Mouse (Mus musculus) left cerebral cortex, postnatal 14 days (tissue): ENCODE data around the gene BC025920. TPM values are rescaled to one million over a fixed set of nuclear protein-coding genes. Genes with fewer than 3 reads are reported as not detected.
"Not testable (repeated sequence)": the region's sequence is repeated elsewhere in the genome, so short reads cannot be mapped to it uniquely, and the experiment has no call there.

ENCODE experiments used
- DNase-seq, 2 experiments: peaks; one replicate each; pipeline ENCODE4 v3.0.0; 2021 to 2022; ENCODE audit warnings: low spot score in 2 of 2, mixed read lengths in 1 of 2
- intact Hi-C: fragments of 180-260 bp; cut with DNase I; formaldehyde crosslinking; loops from one replicate; pipeline ENCODE4 v1.15.1; 2025
- total RNA-seq, 2 experiments: library from RNA; stranded (reverse); gene quantifications; 2 replicates each; pipeline ENCODE4 v1.2.3; 2021

The BC025920 gene
- total RNA-seq, 2 experiments from 2014 or later: 1.9 to 2.2 TPM

- intact Hi-C loops: no loop called here
- no peak for DNase-seq
Measured at GRCm38 (mm10) chr10:81628390-81628789, 22.3 kb downstream of the BC025920 start, which contains the start of gene Ankrd24. Gene Ankrd24 (plus strand): TSS chr10:81628540.

DNA sequence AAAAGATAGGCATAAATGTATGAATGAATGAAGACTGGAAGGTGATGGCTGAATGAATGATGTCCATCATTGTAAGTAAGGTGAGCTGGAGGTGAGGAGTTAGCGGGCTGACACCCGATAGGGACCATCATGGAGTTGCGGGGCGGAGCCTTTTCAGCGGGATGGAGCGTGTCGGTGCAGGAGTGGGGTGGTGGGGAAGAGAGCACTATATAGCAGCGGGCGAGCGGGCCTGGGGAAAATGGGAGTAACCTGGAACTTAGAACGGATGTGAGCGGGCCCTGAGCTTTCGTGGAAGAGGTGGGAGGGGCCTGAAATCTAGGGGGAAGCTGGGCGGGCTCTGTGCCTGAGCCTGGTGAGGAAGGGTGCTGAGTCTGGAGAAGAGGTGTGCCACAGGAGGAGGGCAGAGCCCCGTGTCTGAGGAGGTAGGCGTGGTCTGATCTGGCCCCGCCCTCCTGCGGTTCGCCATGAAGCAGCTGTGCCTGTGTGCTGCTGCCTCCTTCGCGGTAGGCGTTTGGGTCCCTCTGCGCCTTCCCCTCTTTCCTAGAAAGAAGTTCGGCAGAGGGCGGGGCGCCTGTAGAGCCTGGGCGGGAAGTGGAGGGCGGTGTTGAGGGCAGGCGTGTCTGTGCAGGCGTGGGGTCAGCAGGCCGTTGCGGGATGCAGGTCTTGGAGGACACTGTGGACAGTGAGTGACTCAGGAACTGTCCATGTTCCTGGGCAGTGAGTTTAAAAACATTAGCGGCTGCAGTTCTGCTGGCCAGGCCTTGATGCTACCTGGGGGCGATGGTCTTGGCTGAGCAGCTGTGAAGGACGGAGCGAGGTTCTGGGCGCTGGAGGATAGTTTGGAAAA, 27.4 kb downstream of the BC025920 start:
- intact Hi-C loops: loop anchor here (5.0 kb wide), 1 partner anchor 539 kb away; no protein-coding TSS in a partner anchor
- peak; percentile 83 to 85 for DNase-seq

DNA sequence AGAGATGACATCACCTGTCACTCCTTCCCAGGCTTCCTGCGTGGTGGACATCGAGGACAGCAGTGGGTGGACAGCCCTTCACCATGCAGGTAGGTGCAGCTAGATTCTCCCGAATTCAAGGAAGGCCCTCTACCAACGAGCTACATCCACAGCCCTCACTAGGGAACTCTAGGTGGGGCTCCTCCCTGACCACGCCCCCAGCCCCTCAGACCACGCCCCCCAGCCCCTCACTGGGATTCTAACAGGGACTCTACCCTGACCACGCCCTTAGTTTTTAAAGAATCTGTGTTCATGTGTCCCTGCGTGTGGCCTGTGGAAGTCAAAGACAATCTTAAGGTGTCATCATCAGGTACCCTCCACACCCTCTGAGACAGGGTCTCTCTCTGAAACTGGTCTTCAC, 30.3 kb downstream of the BC025920 start:
- intact Hi-C loops: no loop called here
- no peak for DNase-seq

GRCm38 (mm10) chr10:81638101-81638500, 32.0 kb downstream of the BC025920 start:
- intact Hi-C loops: no loop called here
- no peak for DNase-seq

DNA sequence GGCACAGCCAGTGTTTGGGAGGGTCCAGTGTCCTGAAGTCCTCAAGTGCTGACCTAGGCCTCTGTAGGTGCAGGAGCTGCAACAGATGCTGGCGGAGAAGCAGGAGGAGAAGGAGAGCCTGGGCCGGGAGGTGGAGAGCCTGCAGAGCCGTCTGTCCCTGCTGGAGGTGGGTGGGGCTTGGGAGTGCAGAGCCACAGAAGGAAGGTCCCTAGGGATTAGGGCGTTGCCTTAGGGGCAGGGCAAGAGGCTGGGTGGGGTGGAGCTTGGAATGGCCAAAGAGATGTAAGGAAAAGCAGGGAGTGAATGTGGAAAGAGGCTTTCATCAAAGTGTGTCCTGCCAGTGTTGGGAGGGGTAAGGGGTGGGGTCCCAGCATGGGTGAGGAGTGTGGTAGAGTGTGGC, 34.8 kb downstream of the BC025920 start:
- DNase-seq, intact Hi-C loops: not testable (repeated sequence)

DNA sequence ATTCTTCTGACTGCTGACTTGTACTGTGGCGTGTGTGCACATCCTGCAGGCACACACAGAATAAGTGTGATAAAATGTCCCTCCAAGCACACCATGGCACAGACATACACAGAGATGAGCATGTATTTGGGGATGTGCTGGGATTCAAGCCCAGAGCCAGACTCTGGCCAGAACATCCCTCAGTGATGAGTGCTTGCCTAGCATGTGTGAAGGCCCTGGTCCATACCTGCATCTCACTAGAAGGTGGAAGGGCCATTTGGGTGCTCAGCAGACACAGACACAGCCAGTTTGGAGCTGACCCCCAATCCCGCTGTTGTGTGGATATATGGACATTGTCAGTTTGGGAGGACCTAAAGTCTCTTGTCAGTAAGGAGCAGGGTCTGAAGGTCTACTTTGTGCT, 35.5 kb downstream of the BC025920 start:
- no peak for DNase-seq
- intact Hi-C loops: no loop called here

GRCm38 (mm10) chr10:81641978-81642647, 36.0 kb downstream of the BC025920 start:
- intact Hi-C loops: no loop called here
- DNase-seq: no peak

DNA sequence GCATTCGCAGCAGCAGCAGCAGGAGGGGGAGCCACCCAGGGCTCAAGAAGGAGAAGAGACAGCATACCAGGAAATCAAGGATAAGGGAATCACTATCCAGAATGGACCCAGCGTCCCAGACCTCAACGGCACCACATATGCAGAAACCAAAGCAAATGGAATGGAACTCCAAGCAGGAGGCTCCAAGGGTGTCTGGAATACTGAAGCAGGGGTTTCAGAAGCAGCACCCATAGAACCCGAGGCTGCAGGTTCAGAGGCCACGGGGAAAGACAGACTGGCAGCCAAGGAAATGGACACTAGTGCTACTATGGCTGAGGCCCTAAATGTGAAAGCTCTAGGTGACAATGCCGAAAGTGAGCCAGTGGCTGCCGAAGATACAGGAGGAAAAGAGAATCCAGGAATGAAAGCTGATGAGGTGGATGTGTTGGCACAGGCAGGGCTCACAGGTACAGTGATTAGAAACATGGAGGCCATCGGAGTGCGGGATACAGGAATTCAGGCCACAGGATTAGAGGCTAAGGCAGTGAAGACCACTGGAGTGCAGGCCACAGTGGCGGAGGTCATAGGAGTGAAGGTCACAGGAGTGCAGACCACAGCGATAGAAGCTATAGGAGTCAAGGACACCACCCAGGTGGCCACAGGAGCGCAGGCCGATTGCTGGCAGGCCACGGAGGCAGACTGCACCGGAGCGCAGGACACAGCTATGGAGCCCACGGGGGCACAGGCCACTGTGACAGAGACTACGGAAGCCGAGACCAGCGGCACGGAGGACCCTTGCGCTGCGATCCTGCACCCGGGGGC, 36.8 kb downstream of the BC025920 start:
- intact Hi-C loops: no loop called here
- no peak for DNase-seq

DNA sequence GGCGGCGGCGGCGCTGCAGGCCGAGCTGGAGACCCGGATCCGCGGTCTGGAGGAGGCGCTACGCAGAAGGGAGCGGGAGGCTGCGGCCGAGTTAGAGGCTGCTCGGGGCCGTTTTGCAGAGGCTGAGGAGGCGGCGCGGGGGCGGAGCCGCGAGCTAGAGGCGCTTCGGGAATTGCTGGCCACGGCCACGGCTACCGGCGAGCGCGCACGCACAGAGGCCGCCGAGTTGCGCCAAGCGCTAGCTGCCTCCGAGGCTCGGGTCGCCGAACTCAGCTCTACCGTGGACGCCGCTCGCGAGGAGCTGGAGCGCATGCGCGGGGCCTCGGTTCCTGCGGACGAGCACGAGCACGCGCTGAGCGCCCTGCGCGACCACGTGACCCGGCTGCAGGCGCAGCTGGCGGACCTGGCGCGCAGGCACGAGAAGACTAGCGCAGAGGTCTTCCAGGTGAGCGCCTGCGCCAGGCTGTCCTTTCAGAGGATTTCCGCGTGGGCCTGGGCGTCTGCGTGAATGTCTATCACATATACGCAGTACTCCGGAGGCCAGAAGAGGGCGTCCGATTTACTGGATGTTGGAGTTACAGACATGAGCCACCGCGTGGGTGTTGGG, 37.5 kb downstream of the BC025920 start:
- peak; percentile 95 to 96 for DNase-seq
- intact Hi-C loops: no loop called here

- DNase-seq: no peak
- intact Hi-C loops: no loop called here
Measured at GRCm38 (mm10) chr10:81644162-81644561, 38.1 kb downstream of the BC025920 start.

DNA sequence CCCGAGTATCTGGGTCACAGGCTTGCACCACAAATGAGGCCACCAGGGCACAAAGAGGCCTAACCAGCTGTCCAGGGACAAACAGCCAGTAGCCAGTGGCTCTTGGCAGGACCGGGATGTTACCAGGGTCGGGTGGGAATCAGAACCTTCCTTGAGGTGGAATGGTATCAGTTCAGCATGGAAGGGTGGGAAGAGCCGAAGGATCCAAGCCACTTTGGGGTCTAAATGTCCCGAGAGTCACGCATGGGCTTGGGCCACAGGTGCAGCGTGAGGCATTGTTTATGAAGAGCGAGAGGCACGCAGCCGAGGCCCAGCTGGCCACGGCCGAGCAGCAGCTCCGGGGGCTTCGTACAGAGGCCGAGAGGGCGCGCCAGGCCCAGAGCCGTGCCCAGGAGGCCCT, 38.6 kb downstream of the BC025920 start:
- intact Hi-C loops: no loop called here
- no peak for DNase-seq

DNA sequence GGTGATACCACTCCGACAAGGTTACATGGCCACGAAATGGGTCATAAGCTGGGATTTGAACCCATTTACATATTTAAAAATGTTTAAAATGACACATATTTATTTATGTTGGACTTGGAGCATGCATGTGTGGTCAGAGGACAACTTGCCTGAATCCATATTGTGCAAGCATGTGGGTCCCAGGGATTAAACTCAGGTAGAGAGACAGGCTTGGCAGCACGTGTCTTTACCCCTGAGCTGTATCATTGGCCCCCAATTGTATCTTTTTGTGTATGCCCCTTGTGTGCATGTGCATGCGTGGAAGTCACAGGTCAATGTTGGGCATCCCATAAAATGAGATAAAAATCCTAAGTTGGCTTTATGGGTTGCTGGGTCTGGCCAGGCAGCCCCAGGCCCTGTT, 39.3 kb downstream of the BC025920 start:
- intact Hi-C loops: no loop called here
- no peak for DNase-seq

GRCm38 (mm10) chr10:81646015-81646555, 40.0 kb downstream of the BC025920 start:
- DNase-seq: no peak
- intact Hi-C loops: no loop called here

DNA sequence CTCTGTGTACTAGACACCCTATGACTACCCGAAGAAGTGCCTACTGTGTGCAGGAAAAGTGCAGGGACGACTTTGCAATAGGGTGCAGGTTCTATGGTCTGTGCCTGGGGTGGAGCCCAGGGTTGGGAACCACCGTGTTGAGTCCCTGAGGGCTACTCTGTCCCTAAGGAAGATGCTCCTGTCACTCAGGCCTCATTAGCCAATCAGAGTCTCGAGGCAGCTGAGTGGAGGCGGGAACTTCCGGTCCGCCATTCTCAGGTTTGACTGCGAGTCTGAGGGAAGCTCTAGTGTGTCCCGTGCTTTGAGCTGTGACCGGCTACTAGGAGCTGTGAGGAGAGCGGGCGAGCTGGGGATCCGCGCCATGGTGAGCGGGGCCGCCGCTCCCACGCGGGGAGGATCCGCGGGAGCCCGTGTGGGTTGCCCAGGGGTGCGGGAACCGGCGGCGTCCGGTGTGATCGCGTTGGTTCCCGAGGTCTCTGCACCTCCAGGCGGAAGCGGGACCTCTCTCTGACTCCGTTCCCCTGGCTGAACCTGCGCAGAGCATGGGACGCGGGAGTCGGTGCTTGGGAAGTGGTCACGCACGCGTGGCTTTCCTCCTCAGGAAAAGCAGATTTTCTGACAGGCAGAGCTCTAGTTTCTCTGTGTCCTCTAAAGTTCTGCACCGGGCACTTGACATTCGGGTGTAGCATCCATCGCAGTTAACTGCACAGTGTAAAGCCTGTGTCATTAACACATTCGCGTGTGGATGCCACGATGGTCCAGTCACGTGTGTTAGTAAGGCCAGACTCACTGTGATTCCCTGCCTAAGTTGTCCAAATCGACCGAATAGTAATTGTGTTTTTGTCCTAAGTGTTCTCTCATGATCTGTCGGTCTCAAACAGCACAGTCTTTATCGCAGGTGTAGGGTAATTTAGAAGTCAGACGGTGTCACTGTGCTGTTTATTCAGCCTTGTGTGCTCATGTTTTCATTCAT, 43.0 kb downstream of the BC025920 start, which contains the start of gene Gm10778:
Gene Gm10778 (plus strand): TSS at position 257 of the 973 bp plus-strand sequence.
- DNase-seq: peak; percentile 89 to 91

GRCm38 (mm10) chr10:81655178-81655577, 49.1 kb downstream of the BC025920 start:
- DNase-seq: peak in 1 of 2 experiments; percentile 0
- intact Hi-C loops: no loop called here

More for the DNA sequence above, 43.0 kb downstream of the BC025920 start, which contains the start of gene Gm10778:
- intact Hi-C loops: not testable (repeated sequence)

DNA sequence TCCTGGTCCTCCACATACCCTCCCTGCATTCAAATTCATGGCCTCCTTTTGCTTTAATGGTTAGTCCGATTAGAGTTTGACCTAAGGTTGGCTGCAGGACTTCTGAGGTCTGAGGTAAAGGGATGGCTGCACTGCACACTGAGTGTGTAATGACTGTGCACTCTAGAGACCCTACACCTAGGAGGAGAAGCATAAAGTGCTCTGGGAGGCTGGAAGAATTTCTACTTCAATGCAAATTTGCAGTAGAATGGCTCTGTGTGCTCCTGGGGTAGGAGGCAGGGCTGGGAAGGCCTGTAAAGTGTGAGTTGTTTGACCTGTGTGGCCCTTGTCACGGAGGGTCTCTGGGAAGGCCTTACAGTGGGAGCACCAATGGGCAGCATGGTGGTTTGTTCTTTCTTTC, 50.1 kb downstream of the BC025920 start:
- intact Hi-C loops: no loop called here
- no peak for DNase-seq
